Mouse (Mus musculus) retina, postnatal 1 day (tissue): ENCODE measurements around the gene AW549877.

Source experiments
- DNase-seq: peaks from one replicate; pipeline ENCODE4 v3.0.0-alpha.2; 2012

The AW549877 gene

GRCm38 (mm10) chr15:3995448-3996266 is at the start of gene AW549877:
AW549877 (minus strand) TSS chr15:3995744.
- peak; percentile 100 for DNase-seq

DNA sequence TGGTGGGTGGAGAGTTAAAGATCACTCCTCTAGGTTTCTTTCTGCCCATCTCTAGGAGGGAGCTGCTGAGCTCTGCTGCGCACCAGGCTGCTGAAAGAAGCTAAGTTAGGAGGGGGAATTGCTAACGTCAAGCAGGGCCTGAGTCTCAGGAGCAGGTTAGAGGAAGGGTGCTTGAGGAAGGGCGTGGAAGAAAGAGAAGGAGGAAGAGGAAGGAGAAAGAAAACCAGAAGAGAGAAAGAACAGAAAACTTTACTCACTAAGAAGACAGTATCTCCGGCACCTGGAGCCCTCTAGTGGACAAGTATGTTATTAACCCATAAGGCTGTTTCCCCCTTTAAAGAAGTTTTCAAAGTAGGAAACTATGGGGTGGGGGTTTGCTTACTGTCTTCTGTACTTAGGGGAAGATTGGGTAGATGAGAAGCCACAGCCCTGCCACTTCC is 47.5 kb upstream of the AW549877 start:
- DNase-seq: peak; percentile 54

- DNase-seq: no peak
Observed at GRCm38 (mm10) chr15:4042423-4042822, 46.9 kb upstream of the AW549877 start.

GRCm38 (mm10) chr15:4033168-4034004 is 37.8 kb upstream of the AW549877 start:
- DNase-seq: no peak

- no peak for DNase-seq
Observed at GRCm38 (mm10) chr15:4028960-4029359, 33.4 kb upstream of the AW549877 start.

GRCm38 (mm10) chr15:4028411-4028700 is 32.8 kb upstream of the AW549877 start:
- no peak for DNase-seq

- peak; percentile 8 for DNase-seq
Observed at GRCm38 (mm10) chr15:4027671-4028410, 32.3 kb upstream of the AW549877 start.

DNA sequence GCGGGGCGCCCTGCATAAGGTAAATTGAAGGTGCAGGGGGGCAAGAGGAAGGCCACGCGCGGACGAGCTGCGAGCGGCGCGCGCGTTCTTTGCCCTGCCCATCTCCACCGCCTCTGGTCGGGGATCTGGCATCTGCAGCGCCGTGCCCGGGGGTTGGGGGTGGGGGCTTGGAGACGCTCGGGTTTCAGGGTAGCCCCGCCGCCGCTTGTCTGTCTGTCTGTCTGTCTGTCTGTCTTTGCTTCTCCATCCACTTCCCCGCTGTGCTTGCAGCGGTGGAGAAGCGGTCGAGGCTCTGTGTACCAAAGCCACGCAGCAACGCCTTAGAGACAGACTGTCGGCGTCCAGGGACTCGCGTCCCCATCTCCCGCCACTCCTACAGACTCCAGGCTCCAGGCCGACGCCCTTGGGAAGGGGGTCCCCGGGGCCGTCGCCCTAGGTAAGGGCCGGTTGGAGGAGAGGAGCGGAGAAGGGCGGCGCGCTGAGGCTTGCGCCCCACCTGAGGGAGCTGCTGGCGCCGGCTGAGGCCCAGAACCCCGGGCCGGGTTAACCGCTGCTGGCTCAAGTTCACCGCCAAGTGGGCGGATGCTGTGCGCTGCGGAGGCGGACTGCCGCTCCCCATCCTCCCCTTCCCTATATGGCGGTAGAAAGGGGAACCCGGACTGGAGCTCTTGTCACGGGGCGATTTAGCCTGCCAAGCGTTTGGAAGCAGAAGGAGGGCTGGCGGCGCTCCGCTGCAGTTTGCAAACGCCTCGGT is 31.5 kb upstream of the AW549877 start:
- DNase-seq: peak; percentile 84

GRCm38 (mm10) chr15:4026231-4026773 is 30.8 kb upstream of the AW549877 start, which contains the start of gene Oxct1:
Oxct1 (plus strand) TSS chr15:4026383.
- peak; percentile 95 for DNase-seq

- peak; percentile 17 for DNase-seq
Observed at GRCm38 (mm10) chr15:4025508-4025904, 30.0 kb upstream of the AW549877 start.

GRCm38 (mm10) chr15:4024726-4025507 is 29.4 kb upstream of the AW549877 start:
- DNase-seq: peak; percentile 8

- DNase-seq: no peak
Observed at GRCm38 (mm10) chr15:4023747-4024146, 28.2 kb upstream of the AW549877 start.

DNA sequence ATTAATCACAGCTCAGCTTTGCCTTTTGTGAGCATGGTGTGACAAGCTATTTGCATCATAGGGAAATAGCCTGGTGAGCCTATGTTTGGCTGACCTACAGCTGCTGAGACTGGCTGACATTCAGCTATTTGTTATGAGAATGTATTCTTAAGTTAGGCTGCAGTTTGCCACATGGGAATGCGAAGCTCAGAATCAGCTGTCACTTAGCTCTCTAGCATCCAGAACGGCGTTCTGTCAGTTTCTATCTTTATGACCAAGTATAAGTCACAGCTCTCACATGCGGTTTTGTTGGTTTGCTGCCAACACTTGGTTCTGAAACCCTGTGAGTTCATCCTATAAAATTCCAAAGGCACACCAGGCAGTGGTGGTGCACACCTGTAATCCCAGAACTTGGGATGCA is 25.2 kb upstream of the AW549877 start:
- DNase-seq: no peak

- DNase-seq: peak; percentile 67
Observed at GRCm38 (mm10) chr15:4013873-4014272, 18.3 kb upstream of the AW549877 start.

GRCm38 (mm10) chr15:4000536-4000935 is 5.0 kb upstream of the AW549877 start:
- no peak for DNase-seq

- no peak for DNase-seq
Observed at GRCm38 (mm10) chr15:3999144-3999543, 3.6 kb upstream of the AW549877 start.

GRCm38 (mm10) chr15:3996267-3997010 is 895 bp upstream of the AW549877 start:
- DNase-seq: no peak

GRCm38 (mm10) chr15:3994852-3995447 is 594 bp downstream of the AW549877 start:
- DNase-seq: no peak

DNA sequence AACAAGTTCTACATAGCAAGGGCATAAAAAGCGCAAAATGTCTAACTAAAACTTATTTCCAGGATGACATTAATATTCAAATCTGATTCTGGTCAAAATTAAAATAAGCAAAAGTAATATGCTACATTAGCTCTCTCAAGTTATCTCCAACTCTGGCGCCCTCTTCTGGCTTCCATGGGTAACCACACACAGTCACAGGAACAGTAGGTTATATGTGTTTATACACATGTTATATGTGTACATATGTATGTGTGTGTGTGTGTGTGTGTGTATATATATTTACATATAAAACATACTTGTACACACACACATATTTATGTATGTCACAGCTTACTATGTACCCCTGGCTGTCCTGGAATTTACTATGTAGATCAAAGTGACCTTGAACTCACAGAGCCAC is 7.6 kb downstream of the AW549877 start:
- DNase-seq: peak; percentile 47

GRCm38 (mm10) chr15:3984876-3985275 is 10.7 kb downstream of the AW549877 start:
- DNase-seq: no peak
